In genomic region chr7:64821081-64821480, GRCm38 (mm10) we compare ENCODE assay signal across 24 mouse cellular contexts.
"Had no signal": no experiment of that assay in that cellular context is flagged by ENCODE, and none has a peak within 500 bp of the region (broad histone marks: within the 10 kb centered on the region; RNA-seq: fewer than 3 reads in every experiment).

No protein-coding gene starts in this region.

- H3K27ac ChIP-seq: heart, embryonic 13.5 days; heart, embryonic 15.5 days; hindbrain, embryonic 13.5 days; hindbrain, embryonic 15.5 days; hindbrain, postnatal 0 days; kidney, embryonic 15.5 days; kidney, postnatal 0 days; limb, embryonic 12.5 days; liver, embryonic 13.5 days; liver, embryonic 15.5 days had no signal

- H3K4me1 ChIP-seq: heart, embryonic 13.5 days; heart, embryonic 15.5 days; hindbrain, embryonic 13.5 days; hindbrain, embryonic 15.5 days; kidney, embryonic 15.5 days; limb, embryonic 12.5 days; liver, embryonic 13.5 days; liver, embryonic 15.5 days had no signal

- H3K36me3 ChIP-seq: heart, embryonic 13.5 days; heart, embryonic 15.5 days; hindbrain, embryonic 13.5 days; hindbrain, embryonic 15.5 days; kidney, embryonic 15.5 days; limb, embryonic 12.5 days; liver, embryonic 13.5 days; liver, embryonic 15.5 days had no signal

- H3K27me3 ChIP-seq: heart, embryonic 13.5 days; heart, embryonic 15.5 days; hindbrain, embryonic 13.5 days; hindbrain, embryonic 15.5 days; kidney, embryonic 15.5 days; limb, embryonic 12.5 days; liver, embryonic 13.5 days; liver, embryonic 15.5 days had no signal

- DNase-seq: gastrocnemius, postnatal 14 days; gastrocnemius, postnatal 36 days; heart, adult 18-20 months; heart, postnatal 14 days; heart, postnatal 36 days; kidney, adult 11 months; kidney, adult 2 months; kidney, adult 9 months; kidney, postnatal 14 days; kidney, postnatal 36 days; layer of hippocampus, adult 9-11 months; layer of hippocampus, postnatal 36 days; left cerebral cortex, postnatal 4 days; liver; liver, embryonic 13.5 days had no signal

- H3K4me3 ChIP-seq: heart, embryonic 13.5 days; heart, embryonic 15.5 days; hindbrain, embryonic 13.5 days; hindbrain, embryonic 15.5 days; kidney, embryonic 15.5 days; limb, embryonic 12.5 days; liver, embryonic 13.5 days; liver, embryonic 15.5 days had no signal

- H3K9me3 ChIP-seq: heart, embryonic 13.5 days; heart, embryonic 15.5 days; hindbrain, embryonic 13.5 days; hindbrain, embryonic 15.5 days; kidney, embryonic 15.5 days; limb, embryonic 12.5 days; liver, embryonic 13.5 days; liver, embryonic 15.5 days had no signal
